Mouse (Mus musculus) brain, embryonic 14.5 days (tissue): ENCODE measurements at regions not wholly inside any gene's neighbourhood (a gene's known extent, or its start where the extent isn't known, plus 50 kb on each side); places are given as distances from the start of the nearest gene placed in this dataset.
A peak's percentile ranks its signal among the peaks of the same experiment; 100 is the strongest.

Experiments used
- DNase-seq: peaks from one replicate; pipeline ENCODE4 v3.0.0-alpha.2; 2011; ENCODE audit warnings: low read depth
- CTCF ChIP-seq: fragments of 200-500 bp; IDR thresholded peaks from 2 replicates; pipeline ENCODE4 v1.5.1; 2012; ENCODE audit warnings: inconsistent platforms, mild to moderate bottlenecking, moderate library complexity, borderline replicate concordance; ENCODE audit not compliant: insufficient read depth, insufficient read length; ENCODE audit errors: extremely low read depth
- POLR2A ChIP-seq: fragments of 200-500 bp; IDR thresholded peaks from 2 replicates; pipeline ENCODE4 v1.6.1; 2012; ENCODE audit warnings: mild to moderate bottlenecking, inconsistent platforms, borderline replicate concordance; ENCODE audit not compliant: poor library complexity, insufficient read depth, insufficient read length, severe bottlenecking; ENCODE audit errors: extremely low read depth

- DNase-seq = peak; percentile 83
- TF ChIP-seq POLR2A (no peak), CTCF (peak; percentile 21; the same call in 1 of the 2 replicates)
Observed at GRCm38 (mm10) chr12:54352963-54353606, 149.4 kb upstream of the Egln3 start.

GRCm38 (mm10) chr12:54350293-54350692 is 146.6 kb upstream of the Egln3 start:
- TF ChIP-seq POLR2A (no peak), CTCF (no peak)
- peak; percentile 77 for DNase-seq

- DNase-seq = no peak
- no peak for TF ChIP-seq CTCF
- TF ChIP-seq POLR2A = no peak
Observed at GRCm38 (mm10) chr12:54349403-54349802, 145.7 kb upstream of the Egln3 start.

- TF ChIP-seq POLR2A = no peak
- no peak for TF ChIP-seq CTCF
- DNase-seq = no peak
Observed at GRCm38 (mm10) chr12:54343493-54343892, 139.8 kb upstream of the Egln3 start.

- TF ChIP-seq POLR2A (no peak), CTCF (no peak)
- DNase-seq = peak; percentile 69
Observed at GRCm38 (mm10) chr12:54335509-54335908, 131.8 kb upstream of the Egln3 start.

- peak; percentile 74 for DNase-seq
- TF ChIP-seq POLR2A = no peak
- no peak for TF ChIP-seq CTCF
Observed at GRCm38 (mm10) chr12:54334491-54335132, 131.0 kb upstream of the Egln3 start.

- DNase-seq = no peak
- TF ChIP-seq POLR2A (no peak), CTCF (no peak)
Observed at GRCm38 (mm10) chr12:54333632-54334321, 130.1 kb upstream of the Egln3 start.

GRCm38 (mm10) chr12:54327483-54327882 is 123.8 kb upstream of the Egln3 start:
- DNase-seq = no peak
- TF ChIP-seq POLR2A (no peak), CTCF (no peak)

- no peak for DNase-seq
- TF ChIP-seq CTCF (no peak), POLR2A (no peak)
Observed at GRCm38 (mm10) chr12:54326571-54326970, 122.9 kb upstream of the Egln3 start.

- TF ChIP-seq POLR2A = no peak
- TF ChIP-seq CTCF = no peak
- DNase-seq = no peak
Observed at GRCm38 (mm10) chr12:54320533-54320932, 116.9 kb upstream of the Egln3 start.

- DNase-seq = peak; percentile 31
- TF ChIP-seq POLR2A (no peak), CTCF (no peak)
Observed at GRCm38 (mm10) chr12:54316980-54317471, 113.4 kb upstream of the Egln3 start.
